Mouse (Mus musculus): ENCODE measurements around the gene Fscn1. TPM values are rescaled to one million over a fixed set of nuclear protein-coding genes. Genes with fewer than 3 reads are reported as not detected.
A peak's percentile ranks its signal among the peaks of the same experiment; 100 is the strongest.

The Fscn1 gene
- total RNA-seq, 2 experiments from 2014 or later = 304 to 311 TPM

GRCm38 (mm10) chr5:142932731-142933130 lies 27.4 kb upstream of the Fscn1 start:
- DNase-seq (ENCODE audit: low spot score in 2 of 2) = peak in 1 of 2 experiments; percentile 22

GRCm38 (mm10) chr5:142935642-142936335 lies 24.4 kb upstream of the Fscn1 start:
- DNase-seq (ENCODE audit: low spot score in 2 of 2) = peak; percentile 50 to 75

DNA sequence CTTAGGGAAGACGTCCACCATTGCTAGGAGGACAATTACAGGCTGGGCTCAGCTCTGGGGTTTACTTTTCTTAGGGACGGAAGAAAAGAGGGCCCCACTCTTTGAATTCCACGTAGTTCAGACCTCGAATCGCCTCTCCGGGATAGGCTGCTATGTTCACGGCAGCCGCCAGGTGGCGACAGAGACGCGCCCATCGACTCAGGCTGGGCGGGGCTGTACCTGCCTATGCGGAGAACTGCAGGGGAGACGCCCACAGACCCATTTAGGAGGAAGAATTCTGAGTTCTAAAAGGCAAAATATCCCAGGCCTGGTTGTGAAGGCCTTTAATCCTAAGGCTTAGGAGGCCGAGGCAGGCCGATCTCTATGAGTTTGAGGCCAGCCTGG lies 23.8 kb upstream of the Fscn1 start:
- DNase-seq (ENCODE audit: low spot score in 2 of 2) = peak; percentile 80 to 83

DNA sequence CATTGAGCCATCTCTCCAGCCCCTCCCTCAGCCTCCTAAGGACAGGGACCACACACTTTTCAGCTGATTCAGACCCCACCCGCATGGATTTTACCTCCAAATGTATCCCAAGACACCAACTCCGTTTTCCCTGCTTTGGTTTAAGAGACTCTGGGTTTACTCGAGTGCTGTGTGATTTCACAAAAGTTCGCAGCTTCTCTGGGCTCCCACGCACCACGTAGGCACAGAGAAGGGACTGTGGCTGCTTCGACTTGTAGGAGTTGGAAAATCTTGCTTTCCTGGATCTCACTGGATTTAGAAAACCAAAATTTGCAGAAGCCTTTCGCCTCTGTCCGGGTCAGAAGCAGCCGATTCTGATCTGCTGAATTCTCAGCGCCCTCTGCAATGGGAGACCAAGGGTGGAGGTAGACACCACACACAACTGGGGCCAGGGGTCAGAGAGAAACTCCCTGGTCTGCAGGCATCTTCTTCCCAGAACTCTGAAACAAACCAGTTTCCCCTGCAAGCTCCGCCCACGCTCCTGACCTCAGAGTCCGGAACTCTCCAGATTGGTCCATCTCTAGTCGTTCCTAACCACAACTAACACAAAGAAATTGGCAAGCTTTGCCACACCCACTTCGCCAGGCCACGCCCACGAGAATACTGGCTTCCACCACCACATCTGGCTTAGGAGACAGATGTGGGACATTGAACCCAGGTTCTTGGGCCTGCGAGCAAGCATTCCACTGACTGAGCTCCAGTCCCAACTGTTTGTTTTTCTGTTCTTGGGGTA lies 22.0 kb upstream of the Fscn1 start:
- DNase-seq (ENCODE audit: low spot score in 2 of 2) = no peak

DNA sequence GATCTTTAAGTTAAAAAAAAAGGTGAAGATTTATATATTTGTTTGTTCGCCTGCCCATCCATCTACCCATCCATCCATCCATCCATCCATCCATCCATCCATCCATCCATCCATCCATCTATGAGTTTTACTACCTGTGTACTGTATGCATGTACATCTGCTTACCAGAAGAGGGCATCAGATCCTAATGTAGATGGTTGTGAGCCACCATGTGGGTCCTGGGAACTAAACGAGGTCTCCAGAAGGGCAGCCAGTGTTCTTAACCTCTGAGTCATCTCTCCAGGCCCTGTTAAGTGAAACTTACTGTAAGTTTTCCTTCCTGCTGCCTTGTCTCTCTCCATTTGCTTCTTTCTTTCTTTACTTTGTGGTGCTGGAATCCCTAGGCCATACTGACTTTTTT lies 19.8 kb upstream of the Fscn1 start:
- DNase-seq (ENCODE audit: low spot score in 2 of 2) = no peak

GRCm38 (mm10) chr5:142944979-142945682 lies 15.0 kb upstream of the Fscn1 start:
- DNase-seq (ENCODE audit: low spot score in 2 of 2) = no peak

DNA sequence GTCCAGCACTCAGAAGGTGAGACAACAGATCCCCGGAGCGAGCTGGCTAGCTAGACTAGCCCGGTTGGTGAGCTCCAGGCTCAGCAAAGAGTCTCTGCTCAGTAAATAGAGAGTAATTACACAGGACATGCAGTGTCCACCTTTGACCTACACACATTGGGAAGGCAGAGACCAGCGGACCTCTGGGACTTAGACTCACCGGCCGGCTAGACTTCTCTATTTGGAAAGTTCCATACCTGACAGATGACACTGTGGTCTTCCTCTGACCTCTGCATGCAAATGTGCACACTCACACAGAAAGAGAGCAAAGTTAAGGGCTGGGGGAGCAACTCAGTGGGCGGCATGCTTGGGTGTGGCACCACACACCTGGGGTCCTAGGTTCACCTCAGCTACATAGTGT lies 12.7 kb upstream of the Fscn1 start:
- no peak for DNase-seq (ENCODE audit: low spot score in 2 of 2)

DNA sequence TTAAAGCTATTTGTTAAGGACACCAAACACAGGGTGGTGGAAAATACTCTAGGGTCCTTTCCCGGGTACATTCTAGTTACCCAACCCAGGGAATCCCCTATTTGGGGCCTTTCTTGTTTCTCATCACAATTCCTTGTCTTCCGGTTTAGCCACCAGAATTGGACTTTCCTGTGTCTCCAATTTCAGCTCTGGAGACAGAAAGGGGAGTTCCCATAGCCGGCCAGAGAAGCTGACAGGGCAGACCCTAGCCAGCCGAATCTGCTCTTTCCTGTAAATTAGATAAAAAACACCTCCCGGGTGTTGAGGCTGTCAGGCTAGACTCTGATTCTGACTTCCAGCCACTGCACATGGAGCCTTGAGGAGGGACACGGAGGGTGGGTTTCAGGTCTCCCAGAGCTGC lies 10.6 kb upstream of the Fscn1 start:
- DNase-seq (ENCODE audit: low spot score in 2 of 2) = no peak

DNA sequence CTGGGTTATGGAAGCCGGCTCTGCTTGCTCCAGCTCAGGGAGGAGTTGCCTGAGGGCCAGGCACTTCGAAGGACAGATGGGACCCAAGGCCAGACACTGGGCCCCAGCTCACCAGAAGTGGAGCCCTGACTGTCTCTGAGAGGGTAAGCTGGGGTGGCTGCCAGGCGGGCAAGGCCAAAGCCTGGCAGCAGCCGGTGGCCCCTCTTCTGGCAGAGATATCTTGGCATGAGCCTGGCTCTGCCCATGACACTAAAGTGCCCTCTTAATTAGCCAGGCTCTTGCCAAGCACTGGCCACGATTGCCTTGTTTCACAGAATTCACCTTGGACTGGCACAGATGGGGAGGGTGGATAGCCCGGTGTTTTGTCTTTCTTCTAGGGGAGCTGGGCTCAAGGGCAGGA lies 9.7 kb upstream of the Fscn1 start:
- no peak for DNase-seq (ENCODE audit: low spot score in 2 of 2)

DNA sequence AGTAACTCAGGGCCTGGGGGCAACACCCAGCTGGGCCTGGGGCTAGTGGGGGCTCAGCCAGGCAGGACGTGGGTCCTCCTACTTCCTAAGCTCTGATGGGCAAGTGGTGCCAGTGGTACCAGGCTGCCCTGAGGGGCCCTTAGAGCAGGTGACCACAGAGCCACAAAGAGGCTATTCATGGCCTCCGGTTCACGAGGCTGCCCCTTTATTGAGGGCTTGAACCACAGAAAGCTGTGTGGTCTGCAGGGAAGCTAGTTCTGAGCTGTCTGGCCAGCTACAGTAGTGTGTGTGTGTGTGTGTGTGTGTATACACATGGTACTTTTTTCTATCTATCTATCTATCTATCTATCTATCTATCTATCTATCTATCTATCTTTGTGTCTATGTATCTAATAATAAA lies 6.5 kb upstream of the Fscn1 start:
- no peak for DNase-seq (ENCODE audit: low spot score in 2 of 2)

DNA sequence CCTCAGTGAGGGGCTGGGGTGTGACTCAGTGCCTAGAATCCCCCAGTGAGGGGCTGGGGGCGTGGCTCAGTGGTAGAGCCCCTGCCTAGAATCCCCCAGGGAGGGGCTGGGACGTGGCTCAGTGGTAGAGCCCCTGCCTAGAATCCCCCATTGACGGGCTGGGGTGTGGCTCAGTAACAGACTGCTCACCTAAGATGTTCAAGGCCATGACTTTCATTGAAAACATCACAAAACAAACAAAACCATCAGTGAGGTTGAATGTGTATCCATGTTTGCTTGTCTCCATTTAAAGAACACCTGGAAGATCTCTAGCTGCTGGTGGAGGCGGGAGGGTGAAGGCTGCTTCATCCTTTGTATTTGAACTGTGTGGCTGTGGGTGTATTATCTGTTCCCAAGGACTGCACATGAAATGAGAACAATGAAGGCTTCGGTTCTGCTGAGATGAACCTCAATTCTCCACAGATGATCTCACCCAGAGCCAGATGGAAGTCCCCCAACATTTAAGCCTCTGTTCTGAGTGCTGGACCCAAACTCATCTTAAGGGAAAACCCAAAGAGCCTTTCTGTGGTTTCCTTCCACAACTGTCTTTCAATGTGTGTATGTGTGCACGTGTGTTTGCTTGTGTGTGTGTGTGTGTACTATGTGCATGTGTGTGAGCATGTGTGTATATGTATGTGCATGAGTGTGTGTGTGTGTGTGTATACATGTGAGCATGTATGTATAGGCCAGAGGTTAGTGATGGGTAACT lies 3.0 kb upstream of the Fscn1 start:
- no peak for DNase-seq (ENCODE audit: low spot score in 2 of 2)

DNA sequence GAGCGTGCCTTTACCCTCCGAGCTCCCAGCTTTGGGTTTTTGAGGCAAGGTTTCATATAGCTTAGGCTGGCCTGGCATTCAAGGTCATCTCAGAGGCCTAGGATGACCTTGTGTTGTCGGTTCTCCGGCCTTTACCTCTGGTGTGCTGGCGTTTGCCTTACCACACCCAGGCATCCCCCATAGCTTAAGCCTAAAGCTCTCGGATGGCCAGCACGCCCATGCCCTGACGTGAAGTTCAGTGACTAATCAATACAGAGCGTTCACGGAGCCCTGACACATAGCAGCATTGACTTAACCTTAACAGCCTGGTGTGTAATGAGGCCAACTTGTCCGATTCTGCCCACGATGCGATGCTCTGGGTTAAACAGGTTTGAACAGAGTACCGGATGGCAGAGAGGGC lies 1.7 kb upstream of the Fscn1 start:
- no peak for DNase-seq (ENCODE audit: low spot score in 2 of 2)

- no peak for DNase-seq (ENCODE audit: low spot score in 2 of 2)
These were observed 987 bp upstream of the Fscn1 start for GRCm38 (mm10) chr5:142959156-142959555.

GRCm38 (mm10) chr5:142960775-142961271 lies 680 bp downstream of the Fscn1 start:
- DNase-seq (ENCODE audit: low spot score in 2 of 2) = peak in 1 of 2 experiments; percentile 50

DNA sequence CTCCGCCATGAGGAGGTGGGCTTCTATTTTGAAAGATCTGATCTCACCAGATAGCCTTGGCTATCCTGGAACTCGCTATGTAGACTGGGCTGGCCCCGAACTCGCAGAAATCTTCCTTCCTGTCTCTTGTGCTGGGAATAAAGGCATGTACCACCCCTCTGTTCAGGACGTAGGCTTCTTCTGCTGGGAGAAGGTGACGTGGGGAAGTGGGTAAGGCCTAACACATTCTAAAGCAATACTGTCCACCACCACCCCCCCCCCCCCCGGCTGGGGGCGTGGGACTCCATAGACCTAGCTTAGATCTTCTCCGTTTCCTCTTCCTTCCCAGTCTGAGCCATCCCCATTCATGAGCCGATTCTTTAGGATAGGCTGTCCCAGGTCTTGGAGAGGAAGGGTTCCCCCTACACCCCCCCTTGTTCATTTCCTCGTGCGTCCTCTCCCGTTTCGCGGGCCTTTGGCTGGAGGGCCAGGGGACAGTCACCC lies 1.3 kb downstream of the Fscn1 start:
- DNase-seq (ENCODE audit: low spot score in 2 of 2) = no peak

DNA sequence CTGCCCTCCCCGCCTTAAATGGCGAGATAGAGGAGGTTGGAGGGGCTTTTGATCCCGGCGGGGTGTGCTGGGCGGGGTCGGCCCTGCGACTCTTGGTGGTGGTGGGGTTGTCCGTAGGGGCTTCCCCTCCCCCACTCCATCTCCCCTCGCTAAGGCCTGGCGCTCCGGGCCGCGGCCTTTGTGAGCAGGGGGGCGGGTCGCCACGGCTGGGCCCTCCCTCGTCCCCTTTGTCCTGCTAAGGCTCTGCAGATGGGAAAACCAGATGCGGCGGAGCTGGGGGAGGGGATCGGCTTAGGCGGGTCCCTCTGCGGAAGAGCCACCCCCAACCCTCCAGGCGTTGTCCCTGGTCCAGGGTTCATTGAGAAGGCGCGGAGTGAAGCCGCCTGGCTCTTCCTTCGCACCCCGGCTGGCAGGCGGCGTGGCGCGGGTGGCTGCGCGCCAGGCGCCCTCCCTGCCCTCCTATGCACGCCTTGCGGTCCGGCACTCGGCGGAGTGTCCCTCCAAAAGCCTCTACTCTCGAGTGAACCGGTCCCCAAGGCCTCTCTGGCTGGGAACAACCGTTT lies 1.8 kb downstream of the Fscn1 start:
- peak; percentile 47 to 55 for DNase-seq (ENCODE audit: low spot score in 2 of 2)

- no peak for DNase-seq (ENCODE audit: low spot score in 2 of 2)
These were observed 2.4 kb downstream of the Fscn1 start for GRCm38 (mm10) chr5:142962444-142962961.

DNA sequence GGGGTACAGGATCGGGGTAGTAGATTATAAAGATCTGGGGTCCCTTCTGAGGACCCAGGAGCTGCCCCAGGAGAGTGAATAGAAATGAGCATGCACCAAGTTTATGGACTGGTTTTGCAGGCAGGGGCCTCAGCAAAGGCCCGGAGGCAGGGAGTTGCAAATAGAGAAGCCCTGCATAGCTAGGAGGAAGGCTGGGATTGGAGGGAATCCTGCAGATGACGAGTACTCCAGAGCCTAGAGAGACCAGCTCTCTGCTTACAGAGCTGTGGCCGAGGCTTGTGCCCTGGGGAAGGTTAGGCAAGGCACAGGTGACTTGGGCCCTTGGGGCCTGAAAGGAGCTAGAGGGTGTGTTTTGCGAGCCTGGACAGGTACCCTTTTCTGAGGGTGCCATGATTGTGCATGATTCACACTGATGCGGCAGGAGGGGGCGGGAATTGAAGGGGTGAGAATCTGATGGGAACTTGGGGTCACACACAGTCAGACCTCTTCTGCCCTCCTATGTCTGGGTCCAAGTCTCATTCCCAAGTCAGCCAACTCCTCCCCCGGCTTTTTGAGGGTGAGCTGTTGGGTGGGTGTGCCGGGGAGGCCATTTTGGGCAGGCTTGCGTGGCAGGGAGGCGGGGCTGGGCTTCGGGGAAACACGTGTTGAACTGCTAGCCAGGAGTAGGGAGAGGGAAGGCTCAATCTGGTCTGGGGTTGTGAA lies 3.0 kb downstream of the Fscn1 start:
- peak; percentile 50 to 57 for DNase-seq (ENCODE audit: low spot score in 2 of 2)

GRCm38 (mm10) chr5:142963705-142964494 lies 3.8 kb downstream of the Fscn1 start:
- peak in 1 of 2 experiments; percentile 49 for DNase-seq (ENCODE audit: low spot score in 2 of 2)
